Mouse (Mus musculus) intestine, embryonic 14.5 days (tissue): ENCODE results near the gene Ptprm. TPM values are rescaled to one million over a fixed set of nuclear protein-coding genes. Genes with fewer than 3 reads are reported as not detected.

Source experiments
- ATAC-seq: fragments of 200-750 bp; cut with Nextera tagmentation; replicated peaks from 2 replicates; pipeline ENCODE4 v1.8.0; 2017; ENCODE audit warnings: low read depth, moderate number of reproducible peaks, moderate TSS enrichment, moderate library complexity; ENCODE audit not compliant: low FRiP score, low TSS enrichment
- DNase-seq: peaks from one replicate; pipeline ENCODE4 v3.0.0-alpha.2; 2018; ENCODE audit warnings: low spot score
- H3K27ac ChIP-seq: fragments of 300-500 bp; sonication (generic); 2 replicates; pipeline ENCODE4 v1.5.1; 2014; ENCODE audit warnings: low read depth, mild to moderate bottlenecking, control low read depth
- H3K27me3 ChIP-seq: fragments of 300-500 bp; sonication (generic); replicated peaks from 2 replicates; pipeline ENCODE4 v1.6.1; 2014; ENCODE audit warnings: low read length, control low read depth; ENCODE audit not compliant: control insufficient read depth, insufficient read depth
- H3K36me3 ChIP-seq: fragments of 300-500 bp; sonication (generic); 2 replicates; pipeline ENCODE4 v1.6.1; 2014; ENCODE audit warnings: low read length, control low read depth; ENCODE audit not compliant: control insufficient read depth, insufficient read depth
- H3K4me1 ChIP-seq: fragments of 300-500 bp; sonication (generic); replicated peaks from 2 replicates; pipeline ENCODE4 v1.6.1; 2014; ENCODE audit warnings: low read length, control low read depth, mixed read lengths; ENCODE audit not compliant: control insufficient read depth, insufficient read depth
- H3K4me2 ChIP-seq: fragments of 300-500 bp; sonication (generic); 2 replicates; pipeline ENCODE4 v1.6.1; 2014; ENCODE audit warnings: low read length
- H3K4me3 ChIP-seq: fragments of 300-500 bp; sonication (generic); 2 replicates; pipeline ENCODE4 v1.5.1; 2014; ENCODE audit warnings: low read depth, low read length, control low read depth, mixed read lengths
- H3K9ac ChIP-seq: fragments of 300-500 bp; sonication (generic); 2 replicates; pipeline ENCODE4 v1.6.1; 2014; ENCODE audit warnings: mild to moderate bottlenecking, low read length
- H3K9me3 ChIP-seq: fragments of 300-500 bp; sonication (generic); 2 replicates; pipeline ENCODE4 v1.6.1; 2016; ENCODE audit warnings: low read length, control low read depth; ENCODE audit not compliant: control insufficient read depth
- WGBS: fragments of 180-500 bp; shearing (Covaris S2); extraction: QIAGEN DNeasy Blood & Tissue Kit; methylation state at CpG from one replicate; pipeline ENCODE4 v1.1.7; 2014; 5-methylcytosine and 5-hydroxymethylcytosine counted together
- polyA plus RNA-seq: library from polyadenylated mRNA; unstranded; fragments of >200 nt; fragmentation: Nextera tagmentation; extraction: Ambion mirVana; gene quantifications from 2 replicates; pipeline ENCODE4 v1.2.1, GENCODE M21; 2014

The Ptprm gene
- polyA plus RNA-seq, 1 experiment from 2014 or later = 15.9 TPM

DNA sequence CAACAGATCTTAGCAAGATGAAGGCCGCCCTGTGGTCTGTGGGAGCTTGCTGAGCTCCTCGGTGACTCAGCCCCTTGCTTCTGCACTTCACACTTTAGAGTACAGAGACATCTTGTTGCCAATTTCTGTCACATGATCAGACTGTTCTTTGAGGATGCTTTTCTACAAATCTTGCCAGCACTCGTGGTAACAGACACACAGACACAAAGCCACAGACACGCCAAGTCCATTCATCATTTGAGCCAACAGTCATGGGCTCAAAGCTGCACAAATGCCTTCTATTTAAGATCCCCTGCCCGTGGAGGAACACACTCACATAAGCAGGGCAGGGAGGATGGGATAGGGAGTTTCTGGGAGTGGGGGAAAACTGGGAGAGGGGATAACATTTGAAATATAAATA lies 230.0 kb downstream of the Ptprm start:
- Histone ChIP-seq H3K9ac (no peak overlapping the region), H3K4me3 (no peak overlapping the region), H3K4me1 (no peaks in the 10 kb centered on the region; the same call in 1 of the 2 replicates), H3K27ac (no peak overlapping the region), H3K9me3 (no peaks in the 10 kb centered on the region), H3K27me3 (no peaks in the 10 kb centered on the region), H3K36me3 (no peaks in the 10 kb centered on the region), H3K4me2 (no peak overlapping the region)
- whole genome bisulfite sequencing = 57% methylated on average over 5 of the region's 5 CpGs
- ATAC-seq = no peak
- DNase-seq = no peak

DNA sequence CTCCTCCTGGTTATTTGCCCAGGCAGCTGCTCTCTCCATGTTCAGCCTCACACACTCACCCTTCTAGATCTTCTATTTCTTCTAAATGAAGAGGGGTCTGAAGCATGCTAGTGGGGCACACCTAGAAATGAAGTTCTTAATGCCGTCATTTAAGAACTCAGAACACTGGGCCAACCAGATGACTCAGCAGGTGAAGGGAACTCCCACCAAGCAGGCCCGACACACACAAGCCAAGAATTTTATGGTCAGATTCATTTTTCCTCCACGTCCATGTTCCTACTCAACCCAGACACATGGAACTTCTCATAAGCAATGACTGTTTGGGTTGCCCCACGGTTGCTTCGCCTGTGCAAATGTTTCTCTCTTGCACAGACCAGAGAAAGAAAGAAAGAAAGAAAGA lies 230.5 kb downstream of the Ptprm start:
- H3K9me3 ChIP-seq = no peaks in the 10 kb centered on the region
- H3K4me1 ChIP-seq = no peaks in the 10 kb centered on the region; the same call in 1 of the 2 replicates
- DNase-seq (no peak), ATAC-seq (no peak)
- H3K9ac ChIP-seq = no peak overlapping the region
- WGBS = 56% methylated on average over 5 of the region's 5 CpGs
- no peaks in the 10 kb centered on the region for H3K36me3 ChIP-seq
- no peak overlapping the region for H3K4me2 ChIP-seq
- H3K27ac ChIP-seq = no peak overlapping the region
- no peak overlapping the region for H3K4me3 ChIP-seq
- no peaks in the 10 kb centered on the region for H3K27me3 ChIP-seq

DNA sequence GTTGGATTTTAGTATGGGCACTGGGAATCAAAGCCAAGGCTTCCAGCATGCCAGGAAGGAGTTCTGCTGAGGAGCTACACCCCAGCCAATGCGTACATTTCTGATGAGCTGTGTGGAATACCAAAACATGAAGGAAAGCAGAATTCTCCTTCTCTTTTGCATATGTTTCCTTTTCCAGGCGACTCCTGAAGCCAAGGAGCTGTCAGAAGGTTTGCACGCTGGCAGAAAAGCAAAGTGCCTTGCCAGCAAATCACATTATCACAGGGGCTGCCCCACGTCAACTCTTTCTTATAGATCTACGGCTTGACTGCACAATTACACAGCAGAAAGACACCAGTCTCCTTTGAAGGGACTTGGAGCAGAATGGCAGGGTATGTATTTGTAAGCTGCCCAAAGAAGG lies 233.4 kb downstream of the Ptprm start:
- no peaks in the 10 kb centered on the region for H3K4me1 ChIP-seq
- 70% methylated on average over 5 of the region's 5 CpGs for WGBS
- no peak for DNase-seq
- H3K27me3 ChIP-seq = no peaks in the 10 kb centered on the region
- H3K4me3 ChIP-seq = no peak overlapping the region
- H3K9me3 ChIP-seq = no peaks in the 10 kb centered on the region
- H3K9ac ChIP-seq = no peak overlapping the region
- no peaks in the 10 kb centered on the region for H3K36me3 ChIP-seq
- ATAC-seq = no peak
- no peak overlapping the region for H3K4me2 ChIP-seq
- H3K27ac ChIP-seq = no peak overlapping the region

DNA sequence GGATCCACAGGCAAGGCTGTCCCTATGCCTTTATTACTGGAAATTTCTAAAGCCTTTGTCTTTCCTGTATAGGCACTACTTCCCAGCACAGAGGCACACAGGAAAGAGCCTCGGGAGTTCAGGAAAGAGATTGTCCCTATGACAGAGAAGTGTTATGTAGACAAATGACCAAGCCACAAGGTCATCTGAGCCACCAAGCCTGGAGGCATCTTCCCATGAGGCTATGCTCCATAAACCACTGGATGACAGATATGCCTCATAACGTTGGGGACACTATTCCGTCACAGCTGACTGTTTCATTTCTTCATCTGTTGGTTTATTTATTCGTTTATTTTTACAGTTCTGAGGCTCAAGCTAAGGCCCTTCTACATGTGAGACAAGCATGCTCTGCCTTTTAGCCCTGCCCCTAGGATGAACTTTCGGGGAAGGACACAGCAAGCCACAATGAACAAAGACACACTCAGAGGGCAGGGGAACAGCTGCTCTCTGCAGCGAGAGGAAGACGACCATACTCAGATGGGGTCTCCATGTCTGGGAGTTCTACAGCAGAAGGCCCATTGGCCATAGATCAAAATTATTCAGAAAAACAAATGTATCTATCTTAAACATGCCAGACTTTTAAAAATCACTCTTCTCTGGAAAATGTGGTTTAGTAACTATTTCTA lies 235.4 kb downstream of the Ptprm start:
- no peaks in the 10 kb centered on the region for H3K9me3 ChIP-seq
- no peaks in the 10 kb centered on the region for H3K4me1 ChIP-seq
- H3K9ac ChIP-seq = no peak overlapping the region
- no peak overlapping the region for H3K4me3 ChIP-seq
- ATAC-seq (no peak), DNase-seq (no peak)
- no peak overlapping the region for H3K4me2 ChIP-seq
- H3K36me3 ChIP-seq = no peaks in the 10 kb centered on the region
- no peaks in the 10 kb centered on the region for H3K27me3 ChIP-seq
- no peak overlapping the region for H3K27ac ChIP-seq
- WGBS = 59% methylated on average over 7 of the region's 7 CpGs

DNA sequence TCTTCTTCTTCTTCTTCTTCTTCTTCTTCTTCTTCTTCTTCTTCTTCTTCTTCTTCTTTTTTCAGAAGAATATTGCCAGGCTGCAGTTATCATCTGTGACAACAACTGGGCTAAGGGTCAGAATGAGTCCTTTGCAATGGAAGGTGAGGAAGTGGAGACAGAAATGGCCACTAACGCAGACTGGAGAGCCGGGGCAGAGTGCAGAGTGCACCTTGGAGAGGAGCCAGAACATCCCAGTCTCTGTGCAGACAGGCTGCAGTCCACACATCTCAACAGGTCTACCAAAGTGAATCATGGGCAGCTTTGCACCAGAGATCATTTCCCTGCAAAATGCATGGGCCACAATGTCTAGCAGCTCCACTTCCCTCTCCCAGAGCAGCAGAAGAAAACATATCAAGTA lies 239.4 kb downstream of the Ptprm start:
- Histone ChIP-seq H3K27ac (no peak overlapping the region), H3K4me3 (no peak overlapping the region), H3K36me3 (no peaks in the 10 kb centered on the region), H3K4me2 (no peak overlapping the region), H3K27me3 (no peaks in the 10 kb centered on the region), H3K4me1 (no peaks in the 10 kb centered on the region), H3K9ac (no peak overlapping the region), H3K9me3 (no peaks in the 10 kb centered on the region)
- no peak for ATAC-seq
- DNase-seq = no peak
- WGBS = 42% methylated on average over 2 of the region's 2 CpGs

DNA sequence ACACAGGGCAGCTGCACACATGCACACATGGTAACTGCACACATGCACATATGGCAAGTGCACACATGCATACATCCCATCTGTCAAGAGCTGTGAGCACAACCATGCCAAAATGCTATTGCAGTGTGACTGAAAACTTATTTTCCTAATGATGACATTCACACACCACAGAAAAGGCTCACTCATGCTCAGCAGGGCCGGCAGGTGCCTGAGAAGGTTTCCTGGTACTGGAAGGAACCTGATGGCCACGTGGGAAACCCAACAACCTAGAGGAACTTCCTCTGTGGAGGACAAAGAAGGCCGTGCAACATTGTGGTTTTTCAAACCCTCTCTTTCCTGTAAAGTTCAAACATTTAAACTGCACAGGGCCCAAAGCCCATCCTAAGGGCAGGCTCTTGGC lies 241.6 kb downstream of the Ptprm start:
- DNase-seq = no peak
- no peak overlapping the region for H3K27ac ChIP-seq
- H3K36me3 ChIP-seq = no peaks in the 10 kb centered on the region
- ATAC-seq = no peak
- H3K4me3 ChIP-seq = no peak overlapping the region
- H3K9me3 ChIP-seq = no peaks in the 10 kb centered on the region
- H3K4me1 ChIP-seq = no peaks in the 10 kb centered on the region
- no peak overlapping the region for H3K4me2 ChIP-seq
- H3K27me3 ChIP-seq = no peaks in the 10 kb centered on the region
- H3K9ac ChIP-seq = no peak overlapping the region
- 85% methylated on average over 3 of the region's 3 CpGs for WGBS

DNA sequence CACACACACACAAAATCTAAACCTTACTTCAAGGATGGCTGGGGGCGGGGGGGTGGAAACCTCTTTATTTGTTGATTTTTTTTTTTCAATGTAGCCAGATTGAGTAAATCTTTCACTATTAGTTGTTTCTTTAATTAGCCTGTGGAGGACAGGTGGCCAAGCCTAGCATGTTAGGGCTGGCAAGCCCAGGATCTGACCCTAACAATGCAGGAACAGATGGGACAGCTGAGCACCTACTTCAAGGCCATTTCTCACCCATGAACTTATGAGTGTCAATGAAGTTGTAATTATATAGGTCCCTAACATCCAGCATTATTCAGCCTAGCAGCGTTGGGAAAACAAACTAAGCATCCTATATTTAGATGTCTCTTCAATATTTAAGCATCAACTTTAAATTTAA lies 248.1 kb downstream of the Ptprm start:
- no peak overlapping the region for H3K4me2 ChIP-seq
- WGBS = 84% methylated on average over 2 of the region's 2 CpGs

DNA sequence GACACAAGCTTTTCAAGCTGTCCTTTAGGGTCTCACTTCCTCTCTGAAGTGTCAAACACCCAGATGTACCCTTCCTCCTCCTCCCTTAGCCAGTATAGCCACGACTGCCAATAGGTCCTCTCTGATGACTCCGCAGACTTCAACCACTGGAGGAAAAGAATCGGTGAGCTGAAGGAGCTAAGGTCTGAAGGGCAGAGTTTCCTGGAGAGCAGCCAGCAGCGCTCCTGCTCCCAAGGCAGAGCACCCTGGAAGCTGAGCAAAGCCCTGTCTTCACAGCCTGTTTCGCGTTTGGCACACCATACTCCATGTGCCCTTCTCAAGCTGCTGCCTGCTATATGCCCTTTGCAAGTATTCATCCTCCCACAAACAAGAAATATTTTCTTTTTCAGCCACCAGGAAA lies 252.2 kb downstream of the Ptprm start:
- H3K4me1 ChIP-seq = no peaks in the 10 kb centered on the region
- no peaks in the 10 kb centered on the region for H3K27me3 ChIP-seq
- DNase-seq (no peak), ATAC-seq (no peak)
- no peak overlapping the region for H3K9ac ChIP-seq
- H3K4me2 ChIP-seq = no peak overlapping the region
- no peak overlapping the region for H3K4me3 ChIP-seq
- no peak overlapping the region for H3K27ac ChIP-seq
- 81% methylated on average over 6 of the region's 6 CpGs for WGBS
- H3K9me3 ChIP-seq = no peaks in the 10 kb centered on the region
- no peaks in the 10 kb centered on the region for H3K36me3 ChIP-seq

More for the DNA sequence above, 248.1 kb downstream of the Ptprm start:
- Histone ChIP-seq H3K36me3 (no peaks in the 10 kb centered on the region), H3K27me3 (no peaks in the 10 kb centered on the region), H3K9ac (no peak overlapping the region), H3K9me3 (no peaks in the 10 kb centered on the region), H3K4me3 (no peak overlapping the region), H3K4me1 (no peaks in the 10 kb centered on the region), H3K27ac (no peak overlapping the region)
- ATAC-seq = no peak
- DNase-seq = no peak

DNA sequence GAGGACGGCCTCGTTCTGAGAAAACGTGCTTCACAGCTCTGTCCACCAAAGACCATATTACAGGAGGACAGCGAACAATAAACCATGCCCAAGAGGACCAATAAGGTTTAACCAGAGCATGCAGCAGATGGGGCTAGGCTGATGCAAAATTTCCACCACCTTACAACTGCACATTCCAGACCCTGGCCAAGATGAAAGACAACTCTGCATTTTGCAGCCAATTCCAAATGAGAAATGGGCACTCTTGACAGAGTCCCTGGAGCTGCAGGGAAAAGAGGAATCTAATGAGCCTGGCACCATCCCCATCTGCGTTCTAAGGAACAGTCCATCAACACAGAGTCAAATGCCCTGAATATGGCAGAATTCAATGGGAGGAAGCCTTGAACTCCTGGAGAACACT lies 263.3 kb downstream of the Ptprm start:
- 62% methylated on average over 5 of the region's 5 CpGs for WGBS

More for the DNA sequence above, 263.3 kb downstream of the Ptprm start:
- Histone ChIP-seq H3K4me3 (no peak overlapping the region), H3K4me2 (no peak overlapping the region), H3K9ac (no peak overlapping the region), H3K27me3 (no peaks in the 10 kb centered on the region), H3K9me3 (no peaks in the 10 kb centered on the region), H3K4me1 (no peaks in the 10 kb centered on the region), H3K36me3 (no peaks in the 10 kb centered on the region), H3K27ac (no peak overlapping the region)
- DNase-seq (no peak), ATAC-seq (no peak)
